Mouse (Mus musculus): ENCODE results near the gene Pde11a.
"Not testable (repeated sequence)": the region's sequence is repeated elsewhere in the genome, so short reads cannot be mapped to it uniquely, and the experiment has no call there.

- TF ChIP-seq CTCF (IDR thresholded peaks at IDR 0.05; ENCODE audit: insufficient read depth, low read length); POLR2A (IDR thresholded peaks at IDR 0.05; ENCODE audit: borderline replicate concordance, extremely low read depth, low read depth, low read length): not testable (repeated sequence)
These were observed 362.5 kb downstream of the Pde11a start for GRCm38 (mm10) chr2:75976070-75976469.
